Mouse (Mus musculus) layer of hippocampus, postnatal 36 days (tissue): ENCODE results near the gene Znrd1as. TPM values are rescaled to one million over a fixed set of nuclear protein-coding genes. Genes with fewer than 3 reads are reported as not detected.
A peak's percentile ranks its signal among the peaks of the same experiment; 100 is the strongest.

Experiments
- DNase-seq, 2 experiments: peaks; one replicate each; pipeline ENCODE4 v3.0.0; 2022
- total RNA-seq, 2 experiments: library from RNA; stranded (reverse); gene quantifications; 2 replicates each; pipeline ENCODE4 v1.2.3; 2021

Znrd1as gene
- total RNA-seq, 2 experiments from 2014 or later = 6.1 to 8.8 TPM

- peak; percentile 66 to 72 for DNase-seq
Observed at GRCm38 (mm10) chr17:36997033-36997735, 38.8 kb downstream of the Znrd1as start.

- no peak for DNase-seq
Observed at GRCm38 (mm10) chr17:36998477-36998876, 40.1 kb downstream of the Znrd1as start.

DNA sequence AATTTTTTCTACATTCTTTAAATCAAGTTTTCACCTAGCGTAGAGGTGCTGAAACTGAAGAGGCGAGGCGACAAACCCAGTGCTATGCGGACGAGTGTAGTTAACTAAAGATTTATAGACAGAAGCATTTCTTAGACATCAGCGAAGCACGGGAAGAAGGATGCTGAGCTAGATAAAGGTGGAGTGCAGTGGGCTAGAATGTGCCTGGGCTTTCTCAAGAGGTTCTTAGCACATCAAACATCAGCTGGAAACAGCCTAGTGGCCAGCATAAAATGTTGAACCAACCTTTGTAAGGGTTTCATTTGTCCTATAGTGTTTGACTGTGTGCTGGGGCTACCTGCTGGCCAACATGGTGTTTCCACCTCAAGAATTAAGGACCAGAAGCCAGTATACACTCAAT is 42.5 kb downstream of the Znrd1as start, which contains the start of gene Zfp57:
Zfp57 (plus strand) TSS at position 301 of the 400 bp plus-strand sequence.
- no peak for DNase-seq

DNA sequence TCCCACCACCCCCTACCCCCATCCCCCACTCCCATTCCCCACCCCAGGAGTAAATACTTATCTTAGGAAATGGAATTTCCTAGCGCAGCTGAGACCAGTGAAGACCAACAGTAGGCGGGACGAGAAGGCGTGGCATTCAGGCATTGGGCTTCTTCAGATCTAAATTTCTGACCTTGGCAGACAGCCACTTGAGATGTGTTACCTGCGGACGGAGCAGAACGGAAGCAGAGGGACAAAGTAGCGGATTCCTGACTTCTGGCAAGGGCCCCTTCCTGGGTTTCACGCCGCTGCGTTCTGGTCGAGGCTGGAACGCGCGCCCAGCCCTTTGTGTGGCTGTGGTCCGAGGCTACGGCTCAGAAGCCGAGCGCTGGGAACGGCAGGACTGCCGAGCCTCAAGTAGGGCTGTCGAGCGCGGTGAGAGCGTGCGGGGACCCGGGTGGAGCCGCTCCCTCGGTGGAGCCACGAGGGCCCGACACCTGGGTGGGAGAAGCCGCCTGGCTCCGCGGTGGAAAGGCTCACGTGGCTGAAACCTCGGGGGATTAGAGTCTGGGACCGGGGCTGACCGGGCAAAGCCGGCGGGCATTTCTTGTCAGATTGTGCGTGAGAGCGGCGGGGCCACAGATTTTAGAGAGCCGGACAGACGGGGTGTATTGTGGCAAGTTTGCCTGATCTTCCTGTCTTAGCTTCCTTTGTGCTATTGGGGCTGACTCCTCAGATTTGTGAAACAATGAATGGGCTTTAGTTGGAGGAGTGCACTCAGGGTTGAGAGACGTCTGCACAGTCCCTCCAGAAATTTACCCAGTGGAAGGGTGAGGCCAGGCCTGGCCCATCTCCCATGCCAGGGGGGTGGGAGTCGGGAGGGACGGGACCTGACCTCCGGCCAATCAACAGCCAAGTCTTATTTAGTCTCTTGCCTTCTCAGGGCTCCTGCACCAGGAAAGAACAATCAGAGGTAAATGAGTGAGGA is 44.3 kb downstream of the Znrd1as start:
- DNase-seq = peak; percentile 18 to 26

- DNase-seq = no peak
Observed at GRCm38 (mm10) chr17:37003366-37003765, 45.0 kb downstream of the Znrd1as start.

DNA sequence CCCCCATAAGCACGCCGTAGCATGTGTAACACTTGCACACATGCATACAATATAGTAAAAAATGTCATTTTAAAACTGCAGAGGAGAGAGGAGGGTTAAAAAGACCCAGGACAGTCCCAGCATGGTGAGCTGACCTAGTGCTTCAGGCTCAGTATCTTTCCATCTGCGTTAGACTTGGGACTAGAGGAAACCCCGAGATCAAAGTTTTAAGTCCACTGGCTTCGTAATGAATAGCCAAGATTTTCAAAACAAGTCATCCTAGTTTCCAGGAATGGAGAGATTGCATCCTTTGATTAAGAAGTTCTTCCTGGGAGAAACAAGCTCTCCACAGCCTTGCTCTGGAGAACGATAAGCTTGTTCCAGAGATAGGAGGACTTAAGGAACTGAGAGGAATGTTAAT is 49.8 kb downstream of the Znrd1as start:
- DNase-seq = no peak

- no peak for DNase-seq
Observed at GRCm38 (mm10) chr17:37009460-37010042, 51.2 kb downstream of the Znrd1as start.

GRCm38 (mm10) chr17:37011719-37012118 is 53.3 kb downstream of the Znrd1as start:
- no peak for DNase-seq

DNA sequence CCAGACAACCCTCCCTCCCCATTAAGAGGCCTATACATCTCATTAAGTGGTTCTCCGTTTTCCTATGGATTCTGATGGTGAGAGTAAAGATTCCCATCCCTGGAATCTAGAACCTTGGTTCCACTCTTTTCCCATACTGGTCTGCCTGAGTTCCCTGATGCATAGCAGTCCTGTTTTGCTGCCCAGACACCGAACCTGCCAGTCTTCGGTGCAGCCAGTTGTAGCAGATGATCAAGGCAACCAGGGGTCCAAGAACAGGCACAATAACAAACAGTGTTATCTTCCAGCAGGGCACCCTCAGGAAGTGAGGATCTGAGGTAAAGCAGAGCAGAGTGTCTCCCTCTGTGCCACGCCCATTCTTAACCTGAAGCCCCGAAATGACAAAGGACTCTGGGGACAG is 53.7 kb downstream of the Znrd1as start:
- DNase-seq = no peak

Other genes starting within 250 kb of the Znrd1as start
- gene H2-M10.5, start 185.7 kb upstream of the Znrd1as start, total RNA-seq = not detected
- not detected for gene H2-M10.6, start 146.4 kb upstream of the Znrd1as start, total RNA-seq
- gene Trim26, start 121.5 kb upstream of the Znrd1as start, total RNA-seq = 10 to 100 TPM; 15.9 to 20.3 TPM
- gene Trim15, start 91.4 kb upstream of the Znrd1as start, total RNA-seq = not detected
- gene Trim10, start 89.0 kb upstream of the Znrd1as start, total RNA-seq = not detected
- gene Trim40, start 68.5 kb upstream of the Znrd1as start, total RNA-seq = not detected
- not detected for gene Trim31, start 60.5 kb upstream of the Znrd1as start, total RNA-seq
- gene Rnf39, start 15.7 kb upstream of the Znrd1as start, total RNA-seq = 1 to 10 TPM; 4.4 to 7.3 TPM
- 100 to 1,000 TPM; 132 to 138 TPM for gene Ppp1r11, start 6.9 kb upstream of the Znrd1as start, total RNA-seq
- 10 to 100 TPM; 37.6 to 41.3 TPM for gene Znrd1, start within 50 bp of the Znrd1as start, total RNA-seq
- not detected for gene 2410137M14Rik, start 22.6 kb downstream of the Znrd1as start, total RNA-seq
- 1 to 10 TPM in 1 of 2 experiments, under 1 TPM in 1; 1.00 to 1.1 TPM for gene H2-M5, start 30.9 kb downstream of the Znrd1as start, total RNA-seq
- gene Zfp57, start 42.6 kb downstream of the Znrd1as start, total RNA-seq = 10 to 100 TPM; 15.9 to 18.1 TPM
- 10 to 100 TPM; 67.6 to 72.6 TPM for gene Mog, start 64.8 kb downstream of the Znrd1as start, total RNA-seq
- gene Gabbr1, start 87.4 kb downstream of the Znrd1as start, total RNA-seq = 100 to 1,000 TPM; 688 to 703 TPM
- gene Olfr90, start 129.9 kb downstream of the Znrd1as start, total RNA-seq = not detected
- not detected for gene Olfr91, start 139.7 kb downstream of the Znrd1as start, total RNA-seq
- gene Olfr92, start 161.5 kb downstream of the Znrd1as start, total RNA-seq = not detected
- gene Olfr93, start 202.9 kb downstream of the Znrd1as start, total RNA-seq = not detected
- gene Ubd, start 235.3 kb downstream of the Znrd1as start, total RNA-seq = not detected
- not detected for gene Olfr94, start 242.4 kb downstream of the Znrd1as start, total RNA-seq